Mouse (Mus musculus): Measurements from ENCODE around the gene Slc16a6.

GRCm38 (mm10) chr11:109420567-109420962, 52.8 kb downstream of the Slc16a6 start:
- TF ChIP-seq CTCF (IDR thresholded peaks at IDR 0.05; ENCODE audit: control insufficient read depth, insufficient read depth, low read length) (no peak), POLR2A (IDR thresholded peaks at IDR 0.05; ENCODE audit: borderline replicate concordance, control insufficient read depth, low read depth, low read length) (no peak)

All from bone marrow, adult 2 months (tissue).